Mouse (Mus musculus) liver, postnatal 0 days (tissue): Measurements from ENCODE around the gene Pde1a. TPM values are rescaled to one million over a fixed set of nuclear protein-coding genes. Genes with fewer than 3 reads are reported as not detected.

Experiments used
- ATAC-seq: fragments of 200-750 bp; cut with Nextera tagmentation; 2 replicates; pipeline ENCODE4 v1.8.0; 2017; ENCODE audit warnings: mild to moderate bottlenecking, moderate library complexity
- DNase-seq: peaks from one replicate; pipeline ENCODE4 v3.0.0-alpha.2; 2016
- H3K27ac ChIP-seq: fragments of 300-500 bp; sonication (generic); 2 replicates; pipeline ENCODE4 v1.5.1; 2014; ENCODE audit warnings: antibody characterized with exemption, moderate library complexity, mild to moderate bottlenecking, low read depth
- H3K27me3 ChIP-seq: fragments of 300-500 bp; sonication (generic); 2 replicates; pipeline ENCODE4 v1.6.1; 2014; ENCODE audit warnings: low read length, control low read depth, mixed read lengths; ENCODE audit not compliant: insufficient read depth
- H3K36me3 ChIP-seq: fragments of 300-500 bp; sonication (generic); replicated peaks from 2 replicates; pipeline ENCODE4 v1.6.1; 2014; ENCODE audit warnings: mild to moderate bottlenecking, control low read depth, low read length, moderate library complexity, mixed read lengths; ENCODE audit not compliant: insufficient read depth
- H3K4me1 ChIP-seq: fragments of 300-500 bp; sonication (generic); 2 replicates; pipeline ENCODE4 v1.6.1; 2014; ENCODE audit warnings: antibody characterized with exemption, mild to moderate bottlenecking, control low read depth; ENCODE audit not compliant: insufficient read depth
- H3K4me2 ChIP-seq: fragments of 300-500 bp; sonication (generic); 2 replicates; pipeline ENCODE4 v1.6.1; 2014; ENCODE audit warnings: low read depth, mild to moderate bottlenecking, low read length, moderate library complexity, mixed read lengths
- H3K4me3 ChIP-seq: fragments of 300-500 bp; sonication (generic); 2 replicates; pipeline ENCODE4 v1.5.1; 2014; ENCODE audit warnings: low read depth, low read length
- H3K9ac ChIP-seq: fragments of 300-500 bp; sonication (generic); replicated peaks from 2 replicates; pipeline ENCODE4 v1.6.1; 2014; ENCODE audit warnings: mild to moderate bottlenecking, moderate library complexity
- H3K9me3 ChIP-seq: fragments of 300-500 bp; sonication (generic); 2 replicates; pipeline ENCODE4 v1.6.1; 2016; ENCODE audit warnings: mild to moderate bottlenecking, control low read depth, low read length, mixed read lengths
- CTCF ChIP-seq: sonication (generic); IDR thresholded peaks from 2 replicates; pipeline ENCODE4 v1.5.1; 2016; ENCODE audit warnings: antibody characterized with exemption, low read depth
- EP300 ChIP-seq: IDR thresholded peaks from 2 replicates; pipeline ENCODE4 v1.6.1; 2016; ENCODE audit warnings: antibody characterized with exemption, low read depth, mild to moderate bottlenecking
- WGBS: fragments of 180-500 bp; shearing (Covaris S2); extraction: QIAGEN DNeasy Blood & Tissue Kit; methylation state at CpG from one replicate; pipeline ENCODE4 v1.1.7; 2014; ENCODE audit not compliant: insufficient replicate concordance; 5-methylcytosine and 5-hydroxymethylcytosine counted together
- polyA plus RNA-seq: library from polyadenylated mRNA; unstranded; fragments of >200 nt; fragmentation: Nextera tagmentation; extraction: Ambion mirVana; gene quantifications from 2 replicates; pipeline ENCODE4 v1.2.1, GENCODE M21; 2015

Gene Pde1a
- polyA plus RNA-seq, 1 experiment from 2014 or later, result 4.1 TPM

DNA sequence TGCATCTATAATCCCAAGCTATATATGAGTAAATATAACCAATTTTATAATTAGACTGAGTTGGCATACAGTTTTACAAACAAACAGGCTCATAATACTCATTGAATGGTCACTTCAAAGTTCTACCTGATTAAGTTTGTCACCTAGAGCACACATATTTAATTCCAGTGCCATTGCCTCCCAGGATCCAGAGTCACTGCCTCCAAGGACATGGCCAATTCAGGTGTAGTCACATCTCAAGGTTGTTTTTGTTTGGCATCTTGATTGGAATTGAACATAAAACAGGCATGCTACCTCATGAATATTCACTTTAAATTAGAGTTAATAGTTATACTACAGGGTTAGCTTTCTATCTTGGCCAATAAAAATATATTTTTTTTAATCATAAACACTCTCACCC is 157.0 kb downstream of the Pde1a start:
- H3K9me3 ChIP-seq, result no peaks in the 10 kb centered on the region
- DNase-seq (no peak), ATAC-seq (no peak)
- TF ChIP-seq EP300 (no peak), CTCF (no peak)
- no peaks in the 10 kb centered on the region for H3K36me3 ChIP-seq
- H3K27me3 ChIP-seq, result no peaks in the 10 kb centered on the region
- no peak overlapping the region for H3K4me2 ChIP-seq
- peaks cover 8% of the 10 kb centered on the region; the same call in 1 of the 2 replicates for H3K4me1 ChIP-seq
- H3K9ac ChIP-seq, result no peak overlapping the region
- H3K4me3 ChIP-seq, result no peak overlapping the region
- H3K27ac ChIP-seq, result no peak overlapping the region

DNA sequence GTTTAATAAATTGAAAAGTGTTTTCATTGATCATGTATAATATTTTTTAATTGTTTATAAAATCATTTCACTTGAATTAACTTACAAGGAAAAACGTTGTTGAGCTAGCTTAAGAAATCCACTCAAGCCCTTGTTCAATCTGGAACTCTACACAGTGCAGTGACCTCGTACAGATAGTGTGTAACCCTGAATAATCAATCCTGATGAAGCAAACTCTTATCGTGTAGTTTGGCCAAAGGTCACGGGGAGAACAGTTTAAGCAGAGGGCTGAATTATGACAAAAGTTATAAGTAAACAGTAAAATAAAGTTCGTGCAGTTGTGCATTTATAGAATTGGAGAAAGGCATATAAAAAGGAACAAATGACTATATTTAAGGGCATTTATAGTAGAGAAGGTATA is 159.7 kb downstream of the Pde1a start:
- no peak for DNase-seq
- H3K27ac ChIP-seq, result 0 out of 2 replicates have a peak overlapping the region, but pooled peaks have one; percentile 41
- H3K4me2 ChIP-seq, result no peak overlapping the region
- TF ChIP-seq CTCF (no peak), EP300 (peak; percentile 42; the same call in 1 of the 2 replicates)
- H3K4me3 ChIP-seq, result no peak overlapping the region
- no peak overlapping the region for H3K9ac ChIP-seq
- H3K27me3 ChIP-seq, result no peaks in the 10 kb centered on the region
- H3K9me3 ChIP-seq, result no peaks in the 10 kb centered on the region
- H3K36me3 ChIP-seq, result no peaks in the 10 kb centered on the region
- peak; percentile 97 for ATAC-seq
- WGBS, result 36% methylated on average over 5 of the region's 5 CpGs
- no peaks in the 10 kb centered on the region for H3K4me1 ChIP-seq

DNA sequence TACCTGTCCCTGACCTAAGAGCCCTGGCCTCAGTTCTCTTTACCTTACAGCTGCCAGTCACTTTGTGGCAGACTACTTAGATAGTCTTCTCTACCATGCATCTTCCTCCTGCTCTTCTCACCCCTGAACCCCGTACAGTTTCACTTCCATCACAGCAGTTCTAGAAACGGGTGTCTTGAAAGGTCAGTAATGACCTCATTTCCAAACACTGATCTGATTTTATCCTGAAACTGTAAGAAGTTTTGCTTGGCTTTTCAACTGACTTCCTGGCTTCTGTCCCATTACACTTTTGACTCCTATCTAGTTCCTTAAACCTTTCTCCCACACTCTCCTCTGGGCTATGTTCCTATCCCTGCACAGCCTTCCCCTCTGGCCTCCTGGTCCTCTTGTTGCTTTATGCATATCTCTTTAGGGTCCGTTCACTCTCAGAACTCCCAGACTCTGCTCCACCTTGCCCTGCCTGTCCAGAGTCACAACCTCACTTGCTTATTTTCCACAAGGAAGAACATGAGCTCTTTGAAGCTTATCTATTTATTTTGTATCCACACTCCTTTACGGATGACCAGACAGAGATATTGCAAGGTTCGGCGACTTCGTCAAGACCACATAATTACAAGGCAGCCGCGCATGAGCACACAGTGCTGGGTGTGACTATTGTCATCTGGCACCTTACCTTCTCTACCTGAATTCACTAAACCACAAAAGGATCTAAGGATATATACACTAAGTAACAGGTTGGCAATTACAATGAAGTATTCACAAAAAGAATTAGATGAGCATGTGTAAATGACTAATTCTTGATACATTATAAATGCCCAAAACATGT is 162.4 kb downstream of the Pde1a start:
- Histone ChIP-seq H3K36me3 (no peaks in the 10 kb centered on the region), H3K9me3 (no peaks in the 10 kb centered on the region), H3K4me1 (no peaks in the 10 kb centered on the region), H3K27ac (no peak overlapping the region), H3K9ac (no peak overlapping the region), H3K4me2 (no peak overlapping the region), H3K4me3 (no peak overlapping the region), H3K27me3 (no peaks in the 10 kb centered on the region)
- TF ChIP-seq EP300 (no peak), CTCF (no peak)
- DNase-seq, result no peak
- WGBS, result 74% methylated on average over 9 of the region's 9 CpGs
- ATAC-seq, result peak; percentile 29

- TF ChIP-seq CTCF (no peak), EP300 (no peak)
- DNase-seq (no peak), ATAC-seq (no peak)
Measured at GRCm38 (mm10) chr2:79966086-79966485, 163.2 kb downstream of the Pde1a start.

GRCm38 (mm10) chr2:79964964-79965363 is 164.3 kb downstream of the Pde1a start:
- H3K4me1 ChIP-seq, result no peaks in the 10 kb centered on the region
- 45% methylated on average over 4 of the region's 4 CpGs for WGBS
- no peaks in the 10 kb centered on the region for H3K27me3 ChIP-seq
- H3K4me2 ChIP-seq, result no peak overlapping the region
- no peak overlapping the region for H3K4me3 ChIP-seq
- H3K27ac ChIP-seq, result no peak overlapping the region
- no peak for TF ChIP-seq EP300
- TF ChIP-seq CTCF, result no peak
- no peaks in the 10 kb centered on the region for H3K9me3 ChIP-seq
- ATAC-seq, result no peak
- H3K9ac ChIP-seq, result no peak overlapping the region
- H3K36me3 ChIP-seq, result no peaks in the 10 kb centered on the region
- no peak for DNase-seq

More at GRCm38 (mm10) chr2:79966086-79966485, 163.2 kb downstream of the Pde1a start:
- H3K4me1 ChIP-seq, result no peaks in the 10 kb centered on the region
- no peak overlapping the region for H3K4me2 ChIP-seq
- no peak overlapping the region for H3K4me3 ChIP-seq
- H3K9me3 ChIP-seq, result no peaks in the 10 kb centered on the region
- no peak overlapping the region for H3K9ac ChIP-seq
- 69% methylated on average over 1 of the region's 1 CpGs for WGBS
- H3K27me3 ChIP-seq, result no peaks in the 10 kb centered on the region
- no peaks in the 10 kb centered on the region for H3K36me3 ChIP-seq
- H3K27ac ChIP-seq, result no peak overlapping the region

- Histone ChIP-seq H3K36me3 (no peaks in the 10 kb centered on the region), H3K27ac (no peak overlapping the region), H3K4me1 (no peaks in the 10 kb centered on the region), H3K9ac (no peak overlapping the region), H3K4me3 (no peak overlapping the region), H3K27me3 (no peaks in the 10 kb centered on the region), H3K9me3 (no peaks in the 10 kb centered on the region), H3K4me2 (no peak overlapping the region)
- WGBS, result 74% methylated on average over 4 of the region's 4 CpGs
- no peak for DNase-seq
- TF ChIP-seq CTCF, result no peak
- no peak for TF ChIP-seq EP300
- no peak for ATAC-seq
Measured at GRCm38 (mm10) chr2:79961421-79961820, 167.8 kb downstream of the Pde1a start.
